Mouse (Mus musculus) adrenal gland, adult 2 months (tissue): ENCODE measurements around the gene Rpp25l. TPM values are rescaled to one million over a fixed set of nuclear protein-coding genes. Genes with fewer than 3 reads are reported as not detected.
"Not testable (repeated sequence)": the region's sequence is repeated elsewhere in the genome, so short reads cannot be mapped to it uniquely, and the experiment has no call there.

Experiments
- DNase-seq: peaks from one replicate; pipeline ENCODE4 v3.0.0; 2021
- polyA plus RNA-seq: library from polyadenylated mRNA; depleted of rRNA; stranded (reverse); fragments of >200 nt; gene quantifications from 2 replicates; pipeline ENCODE4 v1.2.3, GENCODE M21; 2012
- total RNA-seq, 2 experiments: library from RNA; stranded (reverse); gene quantifications; 2 replicates each; pipeline ENCODE4 v1.2.3; 2021

Gene Rpp25l
- total and polyA plus RNA-seq, 3 experiments, result 31.0 to 61.9 (median 38.6) TPM

GRCm38 (mm10) chr4:41737602-41738255, 24.4 kb upstream of the Rpp25l start:
- DNase-seq, result peak; percentile 75

GRCm38 (mm10) chr4:41731052-41731765, 17.9 kb upstream of the Rpp25l start, which contains the start of gene Arid3c:
Gene Arid3c, minus strand, starts transcription at chr4:41731142.
- no peak for DNase-seq

- no peak for DNase-seq
Measured at GRCm38 (mm10) chr4:41726826-41727621, 13.7 kb upstream of the Rpp25l start.

- DNase-seq, result peak; percentile 92
Measured at GRCm38 (mm10) chr4:41722918-41723351, 9.6 kb upstream of the Rpp25l start, which contains the start of gene Dctn3. Gene Dctn3, minus strand, starts transcription at chr4:41723170.

- DNase-seq, result no peak
Measured at GRCm38 (mm10) chr4:41716834-41717233, 3.5 kb upstream of the Rpp25l start.

- no peak for DNase-seq
Measured at GRCm38 (mm10) chr4:41715596-41715995, 2.3 kb upstream of the Rpp25l start.

- DNase-seq, result no peak
Measured at GRCm38 (mm10) chr4:41715082-41715481, 1.7 kb upstream of the Rpp25l start.

- peak; percentile 68 for DNase-seq
Measured at GRCm38 (mm10) chr4:41714276-41714675, 942 bp upstream of the Rpp25l start.

- no peak for DNase-seq
Measured at GRCm38 (mm10) chr4:41712421-41713196, 725 bp downstream of the Rpp25l start.

- no peak for DNase-seq
Measured at GRCm38 (mm10) chr4:41711705-41712375, 1.5 kb downstream of the Rpp25l start.

GRCm38 (mm10) chr4:41710229-41710628, 3.1 kb downstream of the Rpp25l start:
- no peak for DNase-seq

- no peak for DNase-seq
Measured at GRCm38 (mm10) chr4:41708192-41708745, 5.1 kb downstream of the Rpp25l start.

GRCm38 (mm10) chr4:41707011-41707535, 6.3 kb downstream of the Rpp25l start:
- DNase-seq, result peak; percentile 59

- DNase-seq, result no peak
Measured at GRCm38 (mm10) chr4:41705922-41706754, 7.2 kb downstream of the Rpp25l start.

GRCm38 (mm10) chr4:41704651-41705050, 8.7 kb downstream of the Rpp25l start:
- no peak for DNase-seq

- DNase-seq, result not testable (repeated sequence)
Measured at GRCm38 (mm10) chr4:41702226-41702625, 11.1 kb downstream of the Rpp25l start.

- not testable (repeated sequence) for DNase-seq
Measured at GRCm38 (mm10) chr4:41700224-41700623, 13.1 kb downstream of the Rpp25l start.

GRCm38 (mm10) chr4:41699783-41700182, 13.6 kb downstream of the Rpp25l start, which contains the start of gene Il11ra1:
Gene Il11ra1, plus strand, starts transcription at chr4:41699989.
- not testable (repeated sequence) for DNase-seq

- peak; percentile 63 for DNase-seq
Measured at GRCm38 (mm10) chr4:41698421-41699016, 14.8 kb downstream of the Rpp25l start.
